In the genomic region with DNA sequence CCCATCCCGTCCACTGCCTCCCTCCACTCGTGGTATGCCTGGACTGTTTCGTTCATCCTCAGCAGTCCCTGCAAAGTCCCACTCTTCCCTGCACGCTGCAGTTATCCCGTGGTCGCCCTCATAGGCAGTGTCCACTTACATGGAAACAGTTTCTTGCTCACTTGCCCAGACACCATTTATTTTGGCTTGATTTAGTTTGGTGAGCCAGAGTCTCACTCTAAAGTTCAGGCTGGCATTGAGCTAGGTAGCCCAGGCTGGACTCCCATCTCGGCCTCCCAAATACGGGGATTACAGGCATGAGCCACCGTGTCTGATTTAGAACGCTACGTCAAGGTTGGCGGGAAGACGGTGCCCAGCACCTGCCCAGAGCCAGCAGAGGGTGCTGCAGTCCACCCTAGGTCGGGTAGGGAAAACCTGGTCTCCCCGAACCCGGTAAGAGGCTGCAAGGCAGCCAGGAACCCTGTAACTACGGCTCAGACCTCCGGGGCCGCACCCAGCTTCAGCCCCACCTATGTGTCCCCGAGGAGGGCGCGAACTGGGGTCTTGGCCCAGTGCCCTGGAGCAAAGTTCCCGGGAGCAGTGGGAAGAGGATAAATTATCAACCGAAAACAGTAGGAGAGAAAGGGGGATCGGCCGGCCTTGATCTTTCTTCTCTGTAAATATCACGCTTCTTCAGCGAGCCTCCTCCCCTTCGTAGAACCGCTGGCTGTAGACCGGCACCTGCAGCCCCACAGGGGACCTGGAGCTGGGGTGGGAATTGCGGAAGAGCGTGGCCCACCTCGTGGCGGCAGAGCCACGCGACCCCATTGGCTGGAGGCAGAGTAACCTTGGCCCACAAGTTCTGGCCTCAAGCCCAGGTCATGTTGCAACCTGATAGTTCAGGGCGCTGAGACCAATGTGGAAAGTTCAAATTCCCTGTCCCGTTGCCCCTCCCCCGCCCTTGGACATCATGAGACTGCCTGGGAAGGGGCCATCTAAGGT, we compare ENCODE assay signal across 8 mouse cellular contexts. TPM values are rescaled to one million over a fixed set of nuclear protein-coding genes. Genes with fewer than 3 reads are reported as not detected.
DNase-seq lines count a peak whose midpoint lies in the region; ATAC-seq and TF ChIP-seq lines count a peak whose summit lies in the region.

No protein-coding gene starts in this region.

- H3K9me3 ChIP-seq in embryonic facial prominence, embryonic 12.5 days = no peaks in the 10 kb centered on the region
- H3K9me3 ChIP-seq in heart, embryonic 12.5 days (replicated peaks) = no peaks in the 10 kb centered on the region
- H3K9me3 ChIP-seq in neural tube, embryonic 13.5 days = no peaks in the 10 kb centered on the region

- TF ChIP-seq POLR2A in lung, adult 2 months (IDR thresholded peaks at IDR 0.05; ENCODE audit: borderline replicate concordance, extremely low read depth, low read depth, low read length) = no peak

- peak; percentile 35 for DNase-seq in urinary bladder, adult 2 months (ENCODE audit: low spot score)
- no peak for DNase-seq in urinary bladder, postnatal 10 days (ENCODE audit: low spot score)
- DNase-seq in kidney, adult 9 months = peak; percentile 97
- peak; percentile 54 for DNase-seq in lung, adult 2 months
- peak; percentile 79 for DNase-seq in testis, postnatal 14 days (ENCODE audit: low spot score)

- 6% methylated on average over 40 of the region's 40 CpGs for WGBS in embryonic facial prominence, embryonic 12.5 days
- 10% methylated on average over 40 of the region's 40 CpGs for WGBS in heart, embryonic 12.5 days
- 9% methylated on average over 40 of the region's 40 CpGs for WGBS in lung, adult 2 months
- WGBS in neural tube, embryonic 13.5 days = 12% methylated on average over 40 of the region's 40 CpGs

- ATAC-seq in embryonic facial prominence, embryonic 12.5 days (ENCODE audit: insufficient number of reproducible peaks, insufficient read depth, low FRiP score, low TSS enrichment) = 0 out of 2 replicates have a peak, but pooled peaks have one; percentile 23
- no peak; the same call in 1 of the 2 replicates for ATAC-seq in heart, embryonic 12.5 days (ENCODE audit: insufficient number of reproducible peaks, low FRiP score)
- peak; percentile 38; the same call in 1 of the 2 replicates for ATAC-seq in neural tube, embryonic 13.5 days (ENCODE audit: low read depth)

- peaks cover 13% of the 10 kb centered on the region for H3K4me1 ChIP-seq in embryonic facial prominence, embryonic 12.5 days
- H3K4me1 ChIP-seq in heart, embryonic 12.5 days (replicated peaks) = peaks cover 17% of the 10 kb centered on the region
- H3K4me1 ChIP-seq in lung, adult 2 months (ENCODE audit: control insufficient read depth, insufficient read depth, low read length) = peaks cover 3% of the 10 kb centered on the region
- peaks cover 20% of the 10 kb centered on the region for H3K4me1 ChIP-seq in neural tube, embryonic 13.5 days (replicated peaks)

- peak; percentile 41; the same call in 1 of the 2 replicates for TF ChIP-seq CTCF in lung, adult 2 months (IDR thresholded peaks at IDR 0.05; ENCODE audit: insufficient read depth, low read length)

- peaks cover 43% of the 10 kb centered on the region for H3K27me3 ChIP-seq in embryonic facial prominence, embryonic 12.5 days
- peaks cover 65% of the 10 kb centered on the region for H3K27me3 ChIP-seq in heart, embryonic 12.5 days (replicated peaks)
- H3K27me3 ChIP-seq in neural tube, embryonic 13.5 days = peaks cover 64% of the 10 kb centered on the region

- H3K36me3 ChIP-seq in embryonic facial prominence, embryonic 12.5 days = no peaks in the 10 kb centered on the region
- H3K36me3 ChIP-seq in heart, embryonic 12.5 days = no peaks in the 10 kb centered on the region
- no peaks in the 10 kb centered on the region for H3K36me3 ChIP-seq in neural tube, embryonic 13.5 days

- peak overlapping the region; percentile 95 for H3K4me2 ChIP-seq in embryonic facial prominence, embryonic 12.5 days (replicated peaks)
- H3K4me2 ChIP-seq in heart, embryonic 12.5 days = peak overlapping the region; percentile 94
- H3K4me2 ChIP-seq in neural tube, embryonic 13.5 days = peak overlapping the region; percentile 86

- peak overlapping the region; percentile 53 for H3K4me3 ChIP-seq in embryonic facial prominence, embryonic 12.5 days
- peak overlapping the region; percentile 49 for H3K4me3 ChIP-seq in heart, embryonic 12.5 days
- H3K4me3 ChIP-seq in lung, adult 2 months (replicated peaks; ENCODE audit: extremely low read depth, low read depth, low read length) = peak overlapping the region; percentile 14
- peak overlapping the region; percentile 49; the same call in 1 of the 2 replicates for H3K4me3 ChIP-seq in neural tube, embryonic 13.5 days

- no peak overlapping the region for H3K9ac ChIP-seq in embryonic facial prominence, embryonic 12.5 days
- H3K9ac ChIP-seq in heart, embryonic 12.5 days = peak overlapping the region; percentile 68
- no peak overlapping the region for H3K9ac ChIP-seq in neural tube, embryonic 13.5 days

- no peak overlapping the region for H3K27ac ChIP-seq in embryonic facial prominence, embryonic 12.5 days
- no peak overlapping the region for H3K27ac ChIP-seq in heart, embryonic 12.5 days (ENCODE audit: poor library complexity, severe bottlenecking)
- no peak overlapping the region for H3K27ac ChIP-seq in neural tube, embryonic 13.5 days (replicated peaks)

RNA-seq across cellular contexts. Expression of a gene that starts 18.1 kb away (rescaled TPM):
- polyA plus RNA-seq in urinary bladder, adult 2 months (2012; rRNA removed) = 1.9 and 2.5 TPM in 2 replicates
- 3.3 and 3.8 TPM in 2 replicates for polyA plus RNA-seq in embryonic facial prominence, embryonic 12.5 days (2016; fragmentation: Nextera tagmentation; extraction: Ambion mirVana)
- 0.59 and 1.0 TPM in 2 replicates for polyA plus RNA-seq in heart, embryonic 12.5 days (2016; fragmentation: Nextera tagmentation; extraction: Ambion mirVana)
- 17.8 and 28.5 TPM in 2 replicates for polyA plus RNA-seq in lung, adult 2 months (2012; rRNA removed)
- 0.56 and 1.2 TPM in 2 replicates for polyA plus RNA-seq in neural tube, embryonic 13.5 days (2015; fragmentation: Nextera tagmentation; extraction: Ambion mirVana)

RNA-seq across cellular contexts. Expression of a gene that starts 29.7 kb away (rescaled TPM):
- polyA plus RNA-seq in urinary bladder, adult 2 months (2012; rRNA removed) = 4.0 and 4.4 TPM in 2 replicates
- 26.4 and 27.2 TPM in 2 replicates for polyA plus RNA-seq in embryonic facial prominence, embryonic 12.5 days (2016; fragmentation: Nextera tagmentation; extraction: Ambion mirVana)
- polyA plus RNA-seq in heart, embryonic 12.5 days (2016; fragmentation: Nextera tagmentation; extraction: Ambion mirVana) = 4.4 and 4.7 TPM in 2 replicates
- polyA plus RNA-seq in lung, adult 2 months (2012; rRNA removed) = 2.3 and 3.0 TPM in 2 replicates
- polyA plus RNA-seq in neural tube, embryonic 13.5 days (2015; fragmentation: Nextera tagmentation; extraction: Ambion mirVana) = 26.3 and 31.7 TPM in 2 replicates

RNA-seq across cellular contexts. Expression of a gene that starts 41.6 kb away (rescaled TPM):
- 7.2 and 9.7 TPM in 2 replicates for polyA plus RNA-seq in urinary bladder, adult 2 months (2012; rRNA removed)
- 24.8 and 30.0 TPM in 2 replicates for polyA plus RNA-seq in embryonic facial prominence, embryonic 12.5 days (2016; fragmentation: Nextera tagmentation; extraction: Ambion mirVana)
- polyA plus RNA-seq in heart, embryonic 12.5 days (2016; fragmentation: Nextera tagmentation; extraction: Ambion mirVana) = 26.8 and 27.2 TPM in 2 replicates
- 8.1 and 8.3 TPM in 2 replicates for polyA plus RNA-seq in lung, adult 2 months (2012; rRNA removed)
- 15.9 and 18.5 TPM in 2 replicates for polyA plus RNA-seq in neural tube, embryonic 13.5 days (2015; fragmentation: Nextera tagmentation; extraction: Ambion mirVana)

RNA-seq across cellular contexts. Expression of a gene that starts 43.1 kb away (rescaled TPM):
- 51.2 and 54.6 TPM in 2 replicates for polyA plus RNA-seq in urinary bladder, adult 2 months (2012; rRNA removed)
- polyA plus RNA-seq in embryonic facial prominence, embryonic 12.5 days (2016; fragmentation: Nextera tagmentation; extraction: Ambion mirVana) = 145 and 154 TPM in 2 replicates
- polyA plus RNA-seq in heart, embryonic 12.5 days (2016; fragmentation: Nextera tagmentation; extraction: Ambion mirVana) = 63.6 and 68.5 TPM in 2 replicates
- polyA plus RNA-seq in lung, adult 2 months (2012; rRNA removed) = 51.3 and 56.4 TPM in 2 replicates
- 83.0 and 93.7 TPM in 2 replicates for polyA plus RNA-seq in neural tube, embryonic 13.5 days (2015; fragmentation: Nextera tagmentation; extraction: Ambion mirVana)

RNA-seq across cellular contexts. Expression of a gene that starts 43.8 kb away (rescaled TPM):
- 25.3 and 28.1 TPM in 2 replicates for polyA plus RNA-seq in urinary bladder, adult 2 months (2012; rRNA removed)
- 31.9 and 34.2 TPM in 2 replicates for polyA plus RNA-seq in embryonic facial prominence, embryonic 12.5 days (2016; fragmentation: Nextera tagmentation; extraction: Ambion mirVana)
- 25.0 and 28.4 TPM in 2 replicates for polyA plus RNA-seq in heart, embryonic 12.5 days (2016; fragmentation: Nextera tagmentation; extraction: Ambion mirVana)
- polyA plus RNA-seq in lung, adult 2 months (2012; rRNA removed) = 30.7 and 31.5 TPM in 2 replicates
- polyA plus RNA-seq in neural tube, embryonic 13.5 days (2015; fragmentation: Nextera tagmentation; extraction: Ambion mirVana) = 35.5 and 37.1 TPM in 2 replicates
